Mouse (Mus musculus) thymus, postnatal 0 days (tissue): ENCODE measurements around the gene Tmem163. TPM values are rescaled to one million over a fixed set of nuclear protein-coding genes. Genes with fewer than 3 reads are reported as not detected.

ENCODE experiments used
- DNase-seq: peaks from one replicate; pipeline ENCODE4 v3.0.0-alpha.2; 2015; ENCODE audit warnings: low spot score
- polyA plus RNA-seq: library from polyadenylated mRNA; unstranded; fragments of >200 nt; fragmentation: Nextera tagmentation; extraction: Ambion mirVana; gene quantifications from 2 replicates; pipeline ENCODE4 v1.2.1, GENCODE M21; 2015

Tmem163 gene
- polyA plus RNA-seq, 1 experiment from 2014 or later: 0.96 TPM

DNA sequence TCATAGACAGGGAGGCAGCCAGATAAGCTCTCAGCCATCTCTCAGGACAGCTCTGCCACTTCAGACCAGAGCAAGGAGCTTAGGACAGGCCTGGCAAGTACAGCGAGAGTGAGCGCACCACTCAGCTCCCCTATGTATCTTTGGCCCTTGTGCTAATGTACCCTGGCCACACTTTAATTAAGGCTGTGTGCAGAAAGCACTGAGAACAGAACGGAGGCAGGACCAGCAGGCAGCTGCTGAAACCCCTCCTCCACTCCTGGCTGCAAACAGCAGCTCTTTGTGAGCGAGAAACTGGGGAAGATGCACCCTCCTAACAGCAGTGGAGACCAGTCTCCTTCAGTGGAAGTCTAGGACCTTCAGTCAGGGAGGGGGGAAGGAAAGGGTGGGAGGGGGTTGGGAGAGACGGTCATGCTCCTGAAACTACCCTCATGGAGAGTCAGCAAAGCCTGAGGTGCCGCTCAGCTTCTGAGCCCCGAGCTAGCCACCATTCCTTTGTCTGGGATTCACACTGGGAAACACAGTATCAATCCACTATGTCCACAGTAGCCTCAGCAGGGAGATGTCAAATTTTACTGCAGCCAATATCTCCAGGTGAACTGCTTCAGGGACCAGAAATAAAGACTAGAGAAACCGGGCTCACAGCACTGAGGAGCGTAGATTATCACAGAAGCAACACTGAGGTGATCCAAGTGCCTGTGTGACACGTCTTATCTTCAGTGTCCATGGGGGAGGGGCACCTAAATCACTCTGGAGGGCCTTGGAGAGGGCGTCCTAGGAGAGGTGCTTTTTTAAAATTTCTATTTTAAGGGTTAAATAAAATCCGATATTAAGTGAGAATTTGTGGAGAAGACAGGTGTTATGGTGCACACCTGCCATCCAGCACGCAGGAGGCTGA lies 18.0 kb downstream of the Tmem163 start:
- no peak for DNase-seq

DNA sequence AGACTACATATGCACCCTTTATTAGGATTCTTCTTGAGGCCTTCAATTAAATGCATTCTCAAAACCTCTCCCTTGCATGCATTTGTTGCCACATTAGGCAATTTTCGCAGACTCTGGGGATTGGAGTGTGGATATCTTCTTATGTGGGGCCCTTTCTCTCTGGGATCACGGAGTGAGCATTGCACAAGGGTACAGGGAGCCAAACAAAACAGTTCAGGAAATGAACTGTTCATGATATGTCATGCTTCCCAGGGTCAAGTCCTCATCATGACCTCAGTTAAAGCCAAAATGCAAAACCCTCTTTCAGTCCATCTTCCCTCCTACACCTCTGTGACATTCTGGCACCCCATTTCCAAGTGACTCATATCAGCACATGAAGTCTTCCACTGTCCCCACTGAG lies 27.8 kb downstream of the Tmem163 start:
- no peak for DNase-seq

DNA sequence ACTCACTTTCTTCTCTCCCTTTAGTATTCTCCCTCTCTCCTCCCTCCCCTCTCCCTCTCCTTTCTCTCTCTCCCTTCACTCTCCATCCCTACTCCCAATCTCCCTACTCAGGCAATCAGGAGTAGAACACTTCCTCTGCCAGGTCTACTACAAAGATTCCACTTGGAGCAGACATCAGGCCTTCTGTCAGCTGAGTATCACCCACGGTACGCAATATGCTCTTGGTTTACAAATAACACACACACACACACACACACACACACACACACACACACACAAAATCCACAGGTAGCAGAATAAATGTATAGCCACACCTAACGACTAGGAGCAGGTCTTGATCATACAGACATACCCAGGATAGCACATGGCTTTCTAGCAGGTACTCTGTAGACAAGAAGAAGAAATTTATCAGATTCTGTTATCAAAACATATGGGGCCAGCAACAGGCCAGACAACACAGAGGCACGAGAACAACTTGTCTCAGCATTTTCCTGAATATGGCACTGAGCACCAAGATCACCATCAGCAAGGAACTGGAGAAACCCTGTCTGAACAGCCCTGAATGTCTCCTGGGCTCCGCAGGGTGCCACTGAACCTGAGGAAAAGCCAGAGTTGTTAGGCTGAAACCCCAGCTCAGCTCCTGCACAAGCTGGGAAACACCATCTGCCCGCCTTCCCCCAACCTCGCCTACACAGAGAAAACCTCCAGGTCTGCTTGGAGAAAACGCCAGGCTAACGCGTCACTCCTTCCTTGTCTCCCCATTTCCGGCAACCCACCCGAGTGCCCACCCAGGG lies 36.2 kb downstream of the Tmem163 start:
- no peak for DNase-seq

DNA sequence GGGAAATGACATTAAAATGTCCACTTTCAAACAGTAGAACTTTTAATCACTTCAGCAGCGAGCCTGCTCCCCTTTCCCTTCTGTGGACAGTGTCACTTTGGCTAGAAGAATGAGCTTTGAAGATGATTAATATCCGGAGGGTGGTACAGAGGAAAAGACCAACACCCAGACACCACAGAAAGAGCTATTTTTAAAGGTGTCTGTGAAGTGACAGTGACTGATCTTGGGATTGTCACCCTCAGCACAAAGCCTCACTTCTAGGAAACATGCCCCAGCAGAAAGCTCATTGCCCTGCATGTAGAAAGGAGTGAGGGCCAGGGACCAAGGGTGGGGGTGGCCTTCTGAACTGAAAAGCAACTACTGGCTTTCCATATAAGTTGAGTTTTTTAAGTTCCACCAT lies 41.4 kb downstream of the Tmem163 start:
- no peak for DNase-seq

DNA sequence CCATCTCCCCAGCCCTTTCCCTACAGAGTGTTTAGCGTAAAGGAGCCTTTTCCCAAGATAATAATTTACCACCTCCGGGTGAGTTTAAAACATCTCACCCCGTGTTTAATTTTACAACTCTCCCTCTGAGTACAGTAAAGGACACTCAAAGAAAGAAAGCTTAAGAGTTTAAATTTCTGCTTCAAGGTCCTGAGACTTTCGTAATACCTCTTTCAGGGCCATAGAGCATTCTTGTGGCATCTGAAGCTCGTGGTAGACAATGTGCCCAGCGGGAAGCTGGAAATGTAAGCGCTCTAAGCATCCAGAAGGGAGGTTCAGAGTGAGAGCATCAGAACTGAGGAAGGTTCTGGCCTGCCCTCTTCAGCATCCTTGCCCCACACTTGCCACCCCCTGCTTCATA lies 52.2 kb downstream of the Tmem163 start:
- DNase-seq: no peak

DNA sequence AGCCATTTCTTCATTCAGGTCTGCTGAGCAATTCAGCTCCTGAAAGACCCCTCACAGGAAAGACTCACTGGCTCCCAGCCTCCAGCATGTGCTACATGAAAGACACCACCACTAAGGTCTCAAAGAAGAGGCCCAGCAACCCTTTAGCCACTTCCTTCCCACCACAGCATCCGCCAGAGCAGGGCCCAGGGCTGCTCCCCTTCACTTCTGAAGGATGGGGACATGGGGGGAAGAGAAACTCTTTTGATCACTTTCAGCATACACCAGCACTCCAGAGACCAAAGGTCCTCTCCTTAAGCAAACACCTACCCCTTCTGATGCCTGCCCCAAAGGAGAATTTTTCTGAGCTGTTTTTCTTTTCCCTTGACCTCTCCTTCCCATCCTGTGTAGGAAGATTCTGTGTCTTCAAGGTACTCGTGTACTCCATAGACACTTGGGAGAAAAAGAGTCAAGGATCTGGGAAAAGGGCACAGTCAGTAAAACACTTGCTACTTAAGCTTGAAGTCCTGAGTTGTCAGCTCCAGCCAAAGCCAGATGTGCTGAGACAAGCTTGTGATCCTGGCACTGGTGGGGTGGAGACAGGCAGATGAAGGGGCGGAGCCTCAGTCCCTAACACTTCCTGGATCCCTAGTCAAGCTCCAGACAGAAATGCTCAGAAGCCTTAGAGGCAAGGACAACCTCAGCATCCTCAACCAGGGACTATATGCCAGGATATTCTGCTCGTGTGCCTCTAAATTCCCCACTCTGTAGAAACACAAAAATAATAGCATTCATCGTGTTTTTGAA lies 53.6 kb downstream of the Tmem163 start:
- DNase-seq: peak; percentile 77

DNA sequence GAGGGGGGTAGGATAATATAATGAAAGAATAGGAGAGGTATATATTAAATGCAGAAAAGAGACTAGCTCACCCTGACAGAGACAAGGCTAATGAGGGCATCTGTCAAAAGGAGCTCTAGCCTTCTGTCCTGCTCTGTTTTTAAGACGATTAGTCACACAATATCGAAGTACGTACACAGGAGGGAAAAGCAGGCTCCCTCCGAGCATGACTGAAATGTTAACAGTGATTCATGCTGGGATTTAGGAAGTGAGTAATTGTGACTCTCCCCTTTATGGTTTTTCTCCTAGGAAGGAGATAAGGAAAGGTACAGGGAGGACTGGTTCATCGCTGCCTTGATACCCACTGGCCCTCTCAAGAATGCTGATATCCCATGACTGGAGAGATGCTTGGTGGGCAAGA lies 57.0 kb downstream of the Tmem163 start:
- no peak for DNase-seq

DNA sequence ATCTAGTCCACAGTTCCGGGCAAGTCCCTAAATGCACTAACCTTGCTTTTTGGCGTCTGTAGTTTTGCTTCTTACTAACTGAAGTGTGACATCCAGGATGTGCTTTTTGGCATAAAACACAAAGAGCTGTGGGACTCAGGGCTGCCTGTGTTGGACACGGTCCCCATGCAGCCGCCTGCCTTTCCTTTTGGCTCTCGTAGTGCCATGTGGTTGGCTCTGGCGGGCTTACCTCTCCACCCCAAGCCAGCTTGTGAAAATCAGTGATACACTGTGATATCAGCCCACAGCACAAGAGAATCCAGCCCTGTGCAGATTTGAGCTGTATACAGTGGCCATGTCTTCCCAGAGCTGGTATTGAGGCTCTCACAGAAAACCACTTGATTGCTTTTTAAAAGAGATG lies 60.3 kb downstream of the Tmem163 start:
- no peak for DNase-seq

DNA sequence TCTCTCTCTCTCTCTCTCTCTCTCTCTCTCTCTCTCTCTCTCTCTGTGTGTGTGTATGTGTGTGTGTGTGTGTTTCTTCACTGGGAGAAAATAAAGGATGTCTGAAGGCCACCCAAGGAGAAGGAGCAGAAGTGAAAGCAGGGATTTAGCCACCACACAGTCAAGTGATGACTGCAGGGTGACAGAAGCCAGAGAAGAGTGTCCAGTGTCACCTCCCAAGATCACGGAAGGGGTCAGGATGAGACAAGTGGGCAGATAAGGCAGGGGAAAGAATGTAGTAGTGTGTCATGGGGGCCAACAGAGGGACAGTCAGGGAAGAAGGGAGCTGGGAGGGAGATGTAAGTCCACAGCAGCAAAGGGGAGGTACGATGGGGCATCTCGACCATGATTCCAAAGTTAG lies 69.0 kb downstream of the Tmem163 start:
- no peak for DNase-seq

DNA sequence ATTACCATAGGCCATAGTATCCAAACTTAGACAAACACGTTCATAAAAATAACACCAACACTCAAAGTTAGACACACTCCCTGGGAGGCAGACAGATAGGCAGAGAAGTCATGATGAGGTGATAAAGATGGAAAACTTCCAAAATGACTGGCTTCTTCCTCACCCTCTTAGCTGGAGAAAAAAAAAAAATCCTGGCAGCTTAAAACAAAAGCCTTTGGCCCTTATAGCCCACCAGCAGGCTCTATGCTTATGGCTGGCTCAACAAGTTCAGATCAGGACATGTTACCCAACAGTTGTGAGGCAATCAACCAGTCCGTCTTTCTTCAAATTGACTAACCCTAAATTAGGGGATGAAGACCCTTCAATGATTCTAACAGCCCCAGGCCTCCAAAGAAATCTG lies 69.5 kb downstream of the Tmem163 start:
- DNase-seq: no peak

DNA sequence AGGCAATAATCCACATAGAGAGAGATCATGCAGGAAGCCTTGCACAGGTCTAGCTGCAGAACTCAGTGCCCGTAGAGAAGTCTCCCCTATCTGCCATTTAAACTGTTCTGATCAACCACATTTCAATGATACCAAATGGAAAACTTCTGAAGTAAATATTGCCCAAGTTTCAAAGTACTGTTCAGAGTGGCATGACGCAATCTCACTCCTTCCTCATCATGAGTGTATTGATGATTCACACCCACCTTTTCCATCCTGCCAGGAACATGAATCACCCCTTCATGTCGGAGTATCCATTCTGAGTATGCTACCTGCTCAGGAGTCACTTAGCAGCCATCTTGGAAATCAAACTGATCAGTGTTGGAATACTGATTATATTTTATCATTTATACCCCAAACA lies 71.0 kb downstream of the Tmem163 start:
- DNase-seq: no peak

DNA sequence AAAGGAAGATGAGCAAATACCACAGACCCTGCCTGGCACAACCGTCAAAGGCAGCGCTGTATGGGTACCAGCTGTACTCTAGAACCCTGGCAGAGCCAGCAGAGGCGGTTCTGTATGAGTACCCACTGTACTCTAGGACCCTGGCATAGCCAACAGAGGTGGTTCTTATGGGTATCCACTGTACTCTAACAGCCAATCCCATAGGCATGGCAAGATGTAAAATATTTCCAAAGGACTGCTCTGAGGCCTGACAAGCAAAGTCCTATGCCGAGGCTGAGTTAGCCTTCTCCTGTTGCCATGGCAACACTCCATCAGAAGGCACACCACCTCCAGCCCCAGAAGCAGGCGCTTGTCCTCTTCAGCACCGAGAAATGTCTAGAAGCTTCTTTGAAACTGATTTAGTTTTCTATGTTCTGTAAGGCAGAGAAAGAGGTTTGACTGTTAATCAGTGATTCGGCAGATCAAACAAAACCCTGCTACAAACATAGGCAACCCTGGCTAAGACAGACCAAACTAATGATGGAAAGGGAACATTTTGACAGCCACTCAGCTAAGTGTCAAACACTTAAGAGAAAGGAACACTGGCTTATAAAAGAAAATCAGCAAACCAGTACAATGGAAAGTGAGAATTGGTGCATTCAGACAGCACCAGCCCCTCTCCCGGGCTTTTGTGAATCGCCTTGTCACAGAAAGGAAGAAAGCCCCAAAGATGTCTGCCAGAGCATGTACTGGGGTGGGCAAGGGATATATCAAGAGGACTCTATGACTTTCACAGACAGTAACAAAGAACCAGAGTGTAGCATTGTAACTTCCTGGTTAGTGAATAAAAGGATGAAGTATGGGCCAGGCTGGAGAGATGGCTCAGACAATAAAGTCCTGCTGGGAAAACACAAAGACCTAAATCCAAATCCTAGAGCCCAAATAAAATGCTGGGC lies 75.4 kb downstream of the Tmem163 start:
- no peak for DNase-seq

DNA sequence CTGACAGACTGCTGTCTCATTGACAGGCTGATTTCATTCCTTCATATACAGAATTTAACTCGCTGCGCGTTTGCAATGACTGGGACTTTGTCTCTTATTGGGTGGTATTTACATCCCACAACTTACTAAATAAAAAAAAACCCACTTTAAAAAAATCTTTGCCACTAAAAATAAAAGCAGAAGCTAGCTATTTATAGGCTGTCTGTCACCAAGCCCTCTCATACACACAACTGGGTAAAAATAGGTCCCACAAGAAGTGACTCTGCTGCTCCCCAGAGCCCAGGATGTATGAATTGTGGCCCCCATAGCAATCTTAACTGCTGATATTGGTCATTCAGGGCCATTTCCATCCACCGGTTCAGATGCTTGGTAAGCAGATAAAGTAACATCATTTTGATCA lies 83.2 kb downstream of the Tmem163 start:
- DNase-seq: no peak

DNA sequence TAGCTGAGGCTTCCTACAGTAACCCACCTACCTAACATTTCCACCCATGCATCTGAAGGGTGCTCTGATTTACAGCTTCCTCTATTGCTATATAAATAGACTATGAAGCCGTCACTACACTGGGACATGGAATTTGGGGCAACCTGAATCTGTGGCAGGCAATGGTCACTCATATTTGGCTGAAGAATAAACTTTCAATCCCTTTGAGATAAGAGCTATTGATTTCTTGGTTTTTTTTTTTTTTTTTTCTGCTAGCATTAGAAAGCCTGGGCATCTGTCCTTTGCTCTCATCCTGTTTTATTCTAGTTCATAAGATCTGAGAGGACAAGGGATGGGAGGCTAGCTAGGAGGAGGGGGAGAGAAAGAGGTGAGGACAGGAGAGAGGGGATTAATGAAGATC lies 83.6 kb downstream of the Tmem163 start:
- no peak for DNase-seq

DNA sequence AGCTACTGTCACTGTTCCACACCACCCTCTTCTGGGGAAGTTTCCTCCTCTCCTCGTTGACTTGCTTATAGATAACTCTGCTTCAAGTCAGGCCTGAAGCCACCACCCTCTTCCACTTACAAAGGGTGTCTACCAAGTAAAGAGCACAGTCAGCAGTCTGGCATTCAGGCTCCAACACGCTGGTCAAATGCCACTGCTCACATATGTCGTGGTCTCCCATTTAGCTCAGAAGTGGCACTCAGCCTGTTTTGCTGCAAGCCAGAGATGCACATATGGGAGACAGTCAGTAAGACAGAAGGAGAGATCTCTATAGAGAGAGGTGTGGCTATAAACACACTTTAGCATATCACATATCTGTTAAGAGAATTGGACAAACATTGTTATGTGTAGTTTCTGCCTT lies 89.8 kb downstream of the Tmem163 start:
- no peak for DNase-seq

DNA sequence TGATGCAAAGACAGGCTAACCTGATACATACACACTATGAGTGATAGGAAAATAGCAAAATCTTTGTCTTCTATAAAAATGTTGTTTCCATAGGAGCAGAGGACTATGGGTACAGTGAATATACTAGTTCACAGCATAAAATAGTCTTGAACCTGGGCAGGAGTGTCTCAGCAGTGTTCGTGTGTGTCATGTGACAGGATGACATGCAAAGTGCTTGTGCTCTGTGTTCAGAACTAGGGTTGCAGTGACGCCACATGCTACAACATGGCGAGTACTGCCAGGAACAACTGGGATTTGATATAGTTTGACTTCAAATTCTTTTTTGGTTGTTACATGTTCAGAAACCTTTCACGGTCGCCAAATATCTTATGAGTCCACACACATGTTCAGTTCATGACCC lies 92.3 kb downstream of the Tmem163 start:
- no peak for DNase-seq

DNA sequence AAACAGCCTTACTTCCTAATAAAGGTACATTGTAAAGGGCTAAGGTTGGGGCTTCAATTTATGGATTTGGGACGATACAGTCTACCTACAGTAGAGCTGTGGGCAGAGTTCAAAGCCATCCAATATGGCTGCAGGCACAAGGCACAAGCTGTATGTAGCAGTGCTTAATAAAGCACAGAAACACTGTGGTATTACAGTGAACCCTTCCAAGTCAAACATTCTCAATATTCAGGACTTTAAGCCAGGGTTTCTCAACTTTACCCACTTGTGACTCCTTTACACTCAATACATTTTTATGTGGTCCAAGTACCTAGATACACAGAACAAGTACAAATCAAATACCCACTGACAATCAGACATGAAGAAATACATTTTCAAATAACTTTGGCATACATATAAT lies 93.2 kb downstream of the Tmem163 start:
- DNase-seq: no peak

DNA sequence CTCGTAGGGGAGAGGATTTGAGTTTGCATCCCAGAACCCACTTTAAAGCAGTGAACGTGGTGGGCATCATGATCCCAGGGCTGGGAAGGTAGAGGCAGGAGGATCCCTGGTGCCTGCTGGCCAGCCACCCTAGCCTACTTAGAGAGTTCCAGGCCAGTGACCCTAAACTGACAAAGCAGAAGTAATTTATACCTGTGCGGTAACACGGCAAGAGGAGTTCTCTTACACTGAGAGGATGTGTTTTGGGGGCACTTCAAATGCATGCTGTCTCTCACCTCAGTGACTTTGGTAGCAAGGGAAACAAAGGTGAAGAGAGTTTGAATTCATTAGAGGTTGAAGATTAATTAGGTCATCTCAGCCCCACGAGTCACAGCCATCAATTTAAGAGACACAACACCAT lies 101.4 kb downstream of the Tmem163 start:
- no peak for DNase-seq

DNA sequence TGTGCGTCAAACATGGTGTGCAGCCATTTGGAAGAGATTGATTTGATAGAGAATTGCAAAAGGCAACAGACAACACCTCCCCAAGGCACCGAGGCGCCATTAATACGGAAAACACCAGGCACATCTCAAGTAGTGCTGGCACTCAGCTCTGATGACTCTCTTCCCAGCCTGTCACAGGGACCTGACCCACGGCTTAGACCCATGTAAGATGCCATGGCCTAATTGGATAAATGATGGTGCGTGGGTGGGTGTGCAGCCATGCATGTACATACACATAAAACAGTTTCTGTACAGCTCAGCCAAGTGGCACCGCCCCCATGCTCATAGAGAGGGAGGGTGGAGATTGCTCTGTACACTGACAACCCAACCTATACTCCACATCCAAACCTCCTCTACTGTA lies 102.3 kb downstream of the Tmem163 start:
- DNase-seq: no peak

DNA sequence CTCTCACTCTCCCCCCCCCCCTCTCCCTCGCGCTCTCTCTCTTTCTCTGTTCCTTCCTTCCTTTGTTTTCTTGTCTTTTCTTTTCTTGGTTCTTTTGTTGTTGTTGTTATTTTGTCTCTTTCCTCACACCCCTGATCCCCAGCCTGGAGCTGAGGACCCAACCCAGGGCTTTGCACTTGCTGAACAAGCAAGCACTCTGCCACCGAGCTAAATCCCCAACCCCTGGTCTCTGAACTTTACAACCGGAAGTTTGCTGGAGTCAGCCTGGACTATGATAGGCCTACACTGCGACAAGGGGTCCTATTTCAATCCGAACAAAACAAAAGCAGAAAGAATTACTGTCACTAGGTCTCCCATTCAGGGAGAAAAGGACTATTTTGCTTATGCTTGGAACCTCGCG lies 102.8 kb downstream of the Tmem163 start:
- DNase-seq: no peak

DNA sequence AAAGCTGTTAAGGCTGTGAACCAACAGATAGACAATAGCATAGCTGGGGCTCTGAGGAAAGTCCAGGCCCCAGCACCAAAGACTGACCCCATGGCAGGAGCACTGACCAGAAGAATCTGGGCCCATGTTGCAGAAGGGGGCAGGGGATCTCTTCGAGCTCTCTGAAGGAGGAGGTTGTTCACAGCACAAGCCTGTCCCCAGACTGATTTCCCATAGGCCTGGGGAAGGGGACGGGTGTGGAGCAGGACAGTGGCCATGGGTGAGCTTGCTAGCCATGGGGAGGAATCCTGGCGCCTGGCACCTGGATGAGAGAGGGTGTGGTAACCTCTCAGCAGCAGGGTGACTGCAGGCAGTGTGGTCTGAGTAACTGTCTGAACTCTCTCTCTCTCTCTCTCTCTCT lies 103.2 kb downstream of the Tmem163 start:
- DNase-seq: no peak
